Mouse (Mus musculus) kidney, adult 9 months (tissue): ENCODE measurements around the gene Ctrl.
"Not testable (repeated sequence)": the region's sequence is repeated elsewhere in the genome, so short reads cannot be mapped to it uniquely, and the experiment has no call there.

ENCODE experiments used
- DNase-seq: peaks from one replicate; pipeline ENCODE4 v3.0.0; 2022

Gene Ctrl

GRCm38 (mm10) chr8:105933762-105934161 is at the start of gene Ctrl:
Gene Ctrl, minus strand, starts transcription at chr8:105933862.
- no peak for DNase-seq

- not testable (repeated sequence) for DNase-seq
Observed at GRCm38 (mm10) chr8:105983406-105983805, 49.7 kb upstream of the Ctrl start.

- no peak for DNase-seq
Observed at GRCm38 (mm10) chr8:105981146-105981545, 47.5 kb upstream of the Ctrl start.

- no peak for DNase-seq
Observed at GRCm38 (mm10) chr8:105979325-105979724, 45.7 kb upstream of the Ctrl start, which contains the start of gene Dpep3. Gene Dpep3, minus strand, starts transcription at chr8:105979429.

GRCm38 (mm10) chr8:105975363-105975762 is 41.7 kb upstream of the Ctrl start:
- DNase-seq = no peak

- DNase-seq = no peak
Observed at GRCm38 (mm10) chr8:105971019-105971720, 37.5 kb upstream of the Ctrl start.

GRCm38 (mm10) chr8:105969367-105969766 is 35.7 kb upstream of the Ctrl start:
- no peak for DNase-seq

- DNase-seq = no peak
Observed at GRCm38 (mm10) chr8:105966692-105967311, 33.1 kb upstream of the Ctrl start.

- peak; percentile 67 for DNase-seq
Observed at GRCm38 (mm10) chr8:105965905-105966341, 32.3 kb upstream of the Ctrl start, which contains the start of gene Slc12a4. Gene Slc12a4, minus strand, starts transcription at chr8:105966097.

GRCm38 (mm10) chr8:105965266-105965904 is 31.7 kb upstream of the Ctrl start:
- DNase-seq = peak; percentile 34

- no peak for DNase-seq
Observed at GRCm38 (mm10) chr8:105964506-105965265, 31.0 kb upstream of the Ctrl start.

- DNase-seq = no peak
Observed at GRCm38 (mm10) chr8:105961536-105961935, 27.9 kb upstream of the Ctrl start.

GRCm38 (mm10) chr8:105961101-105961500 is 27.4 kb upstream of the Ctrl start:
- no peak for DNase-seq

GRCm38 (mm10) chr8:105959350-105959749 is 25.7 kb upstream of the Ctrl start:
- peak; percentile 82 for DNase-seq

- DNase-seq = peak; percentile 73
Observed at GRCm38 (mm10) chr8:105957813-105958212, 24.2 kb upstream of the Ctrl start.

GRCm38 (mm10) chr8:105956556-105956955 is 22.9 kb upstream of the Ctrl start:
- DNase-seq = no peak

- peak; percentile 47 for DNase-seq
Observed at GRCm38 (mm10) chr8:105951057-105951659, 17.5 kb upstream of the Ctrl start.

GRCm38 (mm10) chr8:105949350-105949749 is 15.7 kb upstream of the Ctrl start:
- DNase-seq = no peak

GRCm38 (mm10) chr8:105943321-105943739 is 9.7 kb upstream of the Ctrl start, which contains the start of gene Lcat:
Gene Lcat, minus strand, starts transcription at chr8:105943382.
- DNase-seq = no peak

GRCm38 (mm10) chr8:105942542-105942941 is 8.9 kb upstream of the Ctrl start:
- DNase-seq = no peak

- DNase-seq = no peak
Observed at GRCm38 (mm10) chr8:105942026-105942425, 8.4 kb upstream of the Ctrl start.

- peak; percentile 44 for DNase-seq
Observed at GRCm38 (mm10) chr8:105938306-105938669, 4.6 kb upstream of the Ctrl start, which contains the start of gene Psmb10. Gene Psmb10, minus strand, starts transcription at chr8:105938444.
